Mouse (Mus musculus) spleen, adult 18-20 months (tissue): Measurements from ENCODE around the gene Kpna7.

Experiments used
- DNase-seq, 2 experiments: peaks; one replicate each; pipeline ENCODE4 v3.0.0; 2022; ENCODE audit warnings: mixed read lengths in 2 of 2

The Kpna7 gene

GRCm38 (mm10) chr5:144954432-144954831, 129.4 kb downstream of the Kpna7 start:
- DNase-seq: no peak

GRCm38 (mm10) chr5:144952592-144952991, 131.2 kb downstream of the Kpna7 start:
- no peak for DNase-seq

- DNase-seq: no peak
These were observed 133.3 kb downstream of the Kpna7 start for GRCm38 (mm10) chr5:144950428-144951051.

GRCm38 (mm10) chr5:144949856-144950255, 134.0 kb downstream of the Kpna7 start:
- DNase-seq: no peak

- DNase-seq: no peak
These were observed 135.4 kb downstream of the Kpna7 start for GRCm38 (mm10) chr5:144948422-144948821.

GRCm38 (mm10) chr5:144948002-144948401, 135.8 kb downstream of the Kpna7 start:
- DNase-seq: no peak

GRCm38 (mm10) chr5:144946032-144946431, 137.8 kb downstream of the Kpna7 start:
- DNase-seq: no peak

GRCm38 (mm10) chr5:144944932-144945331, 138.9 kb downstream of the Kpna7 start:
- DNase-seq: no peak

GRCm38 (mm10) chr5:144944370-144944769, 139.5 kb downstream of the Kpna7 start:
- no peak for DNase-seq

- DNase-seq: no peak
These were observed 140.5 kb downstream of the Kpna7 start for GRCm38 (mm10) chr5:144943346-144943745.

- no peak for DNase-seq
These were observed 141.4 kb downstream of the Kpna7 start for GRCm38 (mm10) chr5:144942431-144942830.

- no peak for DNase-seq
These were observed 142.9 kb downstream of the Kpna7 start for GRCm38 (mm10) chr5:144940904-144941303.

- DNase-seq: no peak
These were observed 146.5 kb downstream of the Kpna7 start for GRCm38 (mm10) chr5:144937304-144937703.
